Mouse (Mus musculus): ENCODE measurements around the gene Ifitm1.
"Not testable (repeated sequence)": the region's sequence is repeated elsewhere in the genome, so short reads cannot be mapped to it uniquely, and the experiment has no call there.

Gene Ifitm1

GRCm38 (mm10) chr7:140973396-140974165 is 6.6 kb downstream of the Ifitm1 start:
- ATAC-seq (ENCODE audit: insufficient number of reproducible peaks, low FRiP score, low TSS enrichment) = no peak

- no peak for ATAC-seq (ENCODE audit: insufficient number of reproducible peaks, low FRiP score, low TSS enrichment)
Measured at GRCm38 (mm10) chr7:140974940-140975339, 7.9 kb downstream of the Ifitm1 start.

- ATAC-seq (ENCODE audit: insufficient number of reproducible peaks, low FRiP score, low TSS enrichment) = no peak
Measured at GRCm38 (mm10) chr7:140975465-140975864, 8.4 kb downstream of the Ifitm1 start.

GRCm38 (mm10) chr7:140976720-140977119 is 9.7 kb downstream of the Ifitm1 start:
- not testable (repeated sequence) for ATAC-seq (ENCODE audit: insufficient number of reproducible peaks, low FRiP score, low TSS enrichment)

- no peak for ATAC-seq (ENCODE audit: insufficient number of reproducible peaks, low FRiP score, low TSS enrichment)
Measured at GRCm38 (mm10) chr7:140981704-140982103, 14.7 kb downstream of the Ifitm1 start.

- ATAC-seq (ENCODE audit: insufficient number of reproducible peaks, low FRiP score, low TSS enrichment) = no peak
Measured at GRCm38 (mm10) chr7:140982971-140983370, 15.9 kb downstream of the Ifitm1 start.

- no peak for ATAC-seq (ENCODE audit: insufficient number of reproducible peaks, low FRiP score, low TSS enrichment)
Measured at GRCm38 (mm10) chr7:140987182-140988138, 20.4 kb downstream of the Ifitm1 start.

GRCm38 (mm10) chr7:140989022-140989421 is 22.0 kb downstream of the Ifitm1 start:
- no peak for ATAC-seq (ENCODE audit: insufficient number of reproducible peaks, low FRiP score, low TSS enrichment)

- ATAC-seq (ENCODE audit: insufficient number of reproducible peaks, low FRiP score, low TSS enrichment) = no peak
Measured at GRCm38 (mm10) chr7:140990185-140990584, 23.2 kb downstream of the Ifitm1 start.

GRCm38 (mm10) chr7:140990622-140991021 is 23.6 kb downstream of the Ifitm1 start:
- no peak for ATAC-seq (ENCODE audit: insufficient number of reproducible peaks, low FRiP score, low TSS enrichment)

- ATAC-seq (ENCODE audit: insufficient number of reproducible peaks, low FRiP score, low TSS enrichment) = no peak
Measured at GRCm38 (mm10) chr7:140991117-140991689, 24.2 kb downstream of the Ifitm1 start.

GRCm38 (mm10) chr7:140997817-140998216 is 30.8 kb downstream of the Ifitm1 start:
- no peak for ATAC-seq (ENCODE audit: insufficient number of reproducible peaks, low FRiP score, low TSS enrichment)

GRCm38 (mm10) chr7:140998853-140999700 is 32.1 kb downstream of the Ifitm1 start:
- ATAC-seq (ENCODE audit: insufficient number of reproducible peaks, low FRiP score, low TSS enrichment) = no peak

GRCm38 (mm10) chr7:141000881-141001708 is 34.1 kb downstream of the Ifitm1 start:
- ATAC-seq (ENCODE audit: insufficient number of reproducible peaks, low FRiP score, low TSS enrichment) = no peak

- ATAC-seq (ENCODE audit: insufficient number of reproducible peaks, low FRiP score, low TSS enrichment) = no peak
Measured at GRCm38 (mm10) chr7:141003248-141004010, 36.4 kb downstream of the Ifitm1 start.

GRCm38 (mm10) chr7:141006446-141006845 is 39.4 kb downstream of the Ifitm1 start:
- ATAC-seq (ENCODE audit: insufficient number of reproducible peaks, low FRiP score, low TSS enrichment) = no peak

- ATAC-seq (ENCODE audit: insufficient number of reproducible peaks, low FRiP score, low TSS enrichment) = no peak
Measured at GRCm38 (mm10) chr7:141006914-141007313, 39.9 kb downstream of the Ifitm1 start.

- ATAC-seq (ENCODE audit: insufficient number of reproducible peaks, low FRiP score, low TSS enrichment) = no peak
Measured at GRCm38 (mm10) chr7:141008312-141008761, 41.3 kb downstream of the Ifitm1 start.

All from cerebellum, adult (tissue).